Mouse (Mus musculus) stomach, embryonic 16.5 days (tissue): Measurements from ENCODE around the gene Pnliprp2. TPM values are rescaled to one million over a fixed set of nuclear protein-coding genes. Genes with fewer than 3 reads are reported as not detected.

ENCODE experiments used
- ATAC-seq: fragments of 200-750 bp; cut with Nextera tagmentation; 2 replicates; pipeline ENCODE4 v1.8.0; 2017; ENCODE audit warnings: moderate number of reproducible peaks, moderate TSS enrichment; ENCODE audit not compliant: insufficient read depth, low FRiP score
- H3K27ac ChIP-seq: fragments of 300-500 bp; sonication (generic); 2 replicates; pipeline ENCODE4 v1.5.1; 2014; ENCODE audit warnings: low read length
- H3K27me3 ChIP-seq: fragments of 300-500 bp; sonication (generic); 2 replicates; pipeline ENCODE4 v1.6.1; 2014; ENCODE audit warnings: low read length, control low read depth, mixed read lengths; ENCODE audit not compliant: control insufficient read depth, insufficient read depth
- H3K36me3 ChIP-seq: fragments of 300-500 bp; sonication (generic); 2 replicates; pipeline ENCODE4 v1.6.1; 2014; ENCODE audit warnings: low read length; ENCODE audit not compliant: control insufficient read depth, insufficient read depth
- H3K4me1 ChIP-seq: fragments of 300-500 bp; sonication (generic); 2 replicates; pipeline ENCODE4 v1.6.1; 2014; ENCODE audit warnings: low read length, control low read depth, mixed read lengths; ENCODE audit not compliant: control insufficient read depth, insufficient read depth
- H3K4me2 ChIP-seq: fragments of 300-500 bp; sonication (generic); 2 replicates; pipeline ENCODE4 v1.6.1; 2014; ENCODE audit warnings: low read depth, low read length, mixed read lengths
- H3K4me3 ChIP-seq: fragments of 300-500 bp; sonication (generic); replicated peaks from 2 replicates; pipeline ENCODE4 v1.5.1; 2014; ENCODE audit warnings: mild to moderate bottlenecking, low read length
- H3K9ac ChIP-seq: fragments of 300-500 bp; sonication (generic); 2 replicates; pipeline ENCODE4 v1.6.1; 2014; ENCODE audit warnings: low read length
- H3K9me3 ChIP-seq: fragments of 300-500 bp; sonication (generic); replicated peaks from 2 replicates; pipeline ENCODE4 v1.6.1; 2016; ENCODE audit warnings: low read length, control low read depth; ENCODE audit not compliant: control insufficient read depth
- WGBS: fragments of 180-500 bp; shearing (Covaris S2); extraction: QIAGEN DNeasy Blood & Tissue Kit; methylation state at CpG from one replicate; pipeline ENCODE4 v1.1.7; 2014; 5-methylcytosine and 5-hydroxymethylcytosine counted together
- polyA plus RNA-seq: library from polyadenylated mRNA; unstranded; fragments of >200 nt; fragmentation: Nextera tagmentation; extraction: Ambion mirVana; gene quantifications from 2 replicates; pipeline ENCODE4 v1.2.1, GENCODE M21; 2015

Gene Pnliprp2
- polyA plus RNA-seq, 1 experiment from 2014 or later: 21.9 TPM

DNA sequence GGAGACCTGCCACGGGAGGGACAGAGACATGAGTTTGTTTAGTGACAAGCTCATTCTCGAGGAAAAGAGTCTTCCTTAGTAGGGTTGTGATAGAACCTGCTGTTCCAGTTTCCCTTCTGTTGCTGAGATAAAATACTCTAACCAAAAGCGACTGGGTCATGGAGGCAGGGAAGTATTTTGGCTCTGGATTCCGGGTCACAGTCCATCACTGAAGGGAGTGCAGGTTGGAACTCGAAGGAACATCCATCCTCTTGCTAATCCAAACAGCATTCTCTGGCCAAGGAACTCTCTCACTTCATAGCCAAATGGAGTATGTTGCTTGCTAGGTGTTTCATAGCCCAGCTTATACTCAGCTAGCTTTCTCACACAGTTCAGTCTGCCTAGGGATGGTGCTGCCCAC lies 16.9 kb downstream of the Pnliprp2 start:
- H3K27ac ChIP-seq: no peak overlapping the region
- no peaks in the 10 kb centered on the region for H3K4me1 ChIP-seq
- H3K4me2 ChIP-seq: no peak overlapping the region
- H3K4me3 ChIP-seq: no peak overlapping the region
- H3K9ac ChIP-seq: no peak overlapping the region
- H3K9me3 ChIP-seq: no peaks in the 10 kb centered on the region
- H3K27me3 ChIP-seq: no peaks in the 10 kb centered on the region
- 55% methylated on average over 5 of the region's 5 CpGs for WGBS
- H3K36me3 ChIP-seq: no peaks in the 10 kb centered on the region
- no peak for ATAC-seq

GRCm38 (mm10) chr19:58781566-58781965 lies 22.0 kb downstream of the Pnliprp2 start:
- WGBS: 74% methylated on average over 4 of the region's 4 CpGs
- Histone ChIP-seq H3K9me3 (no peaks in the 10 kb centered on the region), H3K27me3 (no peaks in the 10 kb centered on the region), H3K4me2 (no peak overlapping the region), H3K4me1 (no peaks in the 10 kb centered on the region), H3K36me3 (no peaks in the 10 kb centered on the region), H3K9ac (no peak overlapping the region), H3K27ac (no peak overlapping the region), H3K4me3 (no peak overlapping the region)
- no peak for ATAC-seq

GRCm38 (mm10) chr19:58783938-58784337 lies 24.4 kb downstream of the Pnliprp2 start:
- H3K9ac ChIP-seq: no peak overlapping the region
- no peaks in the 10 kb centered on the region for H3K27me3 ChIP-seq
- H3K36me3 ChIP-seq: no peaks in the 10 kb centered on the region
- no peak for ATAC-seq
- no peak overlapping the region for H3K27ac ChIP-seq
- no peaks in the 10 kb centered on the region for H3K4me1 ChIP-seq
- no peak overlapping the region for H3K4me2 ChIP-seq
- WGBS: 49% methylated on average over 7 of the region's 7 CpGs
- H3K9me3 ChIP-seq: no peaks in the 10 kb centered on the region
- no peak overlapping the region for H3K4me3 ChIP-seq

GRCm38 (mm10) chr19:58789194-58789593 lies 29.7 kb downstream of the Pnliprp2 start:
- Histone ChIP-seq H3K27ac (no peak overlapping the region), H3K4me2 (no peak overlapping the region), H3K9me3 (no peaks in the 10 kb centered on the region), H3K27me3 (no peaks in the 10 kb centered on the region), H3K4me1 (no peaks in the 10 kb centered on the region), H3K36me3 (no peaks in the 10 kb centered on the region), H3K9ac (no peak overlapping the region), H3K4me3 (no peak overlapping the region)
- no peak for ATAC-seq
- WGBS: 72% methylated on average over 11 of the region's 11 CpGs

DNA sequence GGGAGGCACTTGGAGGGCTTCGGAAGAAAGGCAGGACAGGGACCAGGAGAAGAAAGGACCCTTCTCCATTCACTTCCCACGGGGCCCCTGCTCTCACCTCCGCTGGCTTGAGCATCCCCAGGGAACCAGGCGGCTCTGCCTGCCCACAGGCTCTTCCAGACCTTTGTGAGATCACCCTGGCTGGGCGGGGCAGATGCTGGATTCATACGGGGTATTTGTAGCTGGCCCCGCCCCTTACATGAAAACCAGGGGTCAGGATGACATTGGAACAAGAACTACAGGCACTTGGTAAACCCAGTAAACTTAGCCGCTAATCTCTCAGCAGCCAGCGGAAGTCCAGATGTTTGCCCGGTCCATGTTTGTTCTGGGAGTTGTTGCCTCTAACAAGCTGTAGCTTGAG lies 34.8 kb downstream of the Pnliprp2 start, which contains the start of gene 1700019N19Rik:
Gene 1700019N19Rik (minus strand): TSS at position 178 of the 400 bp plus-strand sequence.
- ATAC-seq: peak; percentile 21; the same call in 1 of the 2 replicates

DNA sequence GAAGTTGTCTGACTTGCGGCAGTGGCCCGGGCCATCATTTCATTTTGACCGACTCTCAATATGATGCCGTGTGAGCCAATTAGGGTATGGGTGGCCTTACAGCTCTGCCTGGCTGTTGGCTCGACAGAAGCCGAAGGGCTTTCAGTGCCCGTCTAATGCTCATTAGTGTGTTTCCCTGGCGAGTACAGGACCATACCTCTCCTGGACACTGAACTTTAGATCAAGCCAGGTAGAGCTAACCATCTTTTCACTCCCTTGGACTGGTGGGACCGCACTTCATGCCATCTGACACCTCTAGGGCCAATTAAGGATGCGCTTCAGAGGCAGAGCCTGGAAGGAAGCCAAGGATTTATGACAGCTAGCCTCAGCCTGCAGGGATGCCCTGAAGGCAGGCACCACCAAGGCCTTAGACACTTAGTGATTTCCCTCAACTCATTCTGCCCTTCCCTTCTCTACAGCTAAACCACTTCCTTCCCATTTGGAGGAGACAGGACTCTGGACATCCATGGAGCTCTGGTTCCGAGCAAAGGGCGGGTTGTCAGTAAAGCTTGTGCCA lies 35.7 kb downstream of the Pnliprp2 start:
- Histone ChIP-seq H3K4me2 (no peak overlapping the region), H3K27ac (no peak overlapping the region), H3K4me1 (no peaks in the 10 kb centered on the region), H3K9ac (no peak overlapping the region), H3K9me3 (no peaks in the 10 kb centered on the region), H3K36me3 (no peaks in the 10 kb centered on the region), H3K27me3 (no peaks in the 10 kb centered on the region), H3K4me3 (no peak overlapping the region)
- no peak for ATAC-seq
- 77% methylated on average over 12 of the region's 12 CpGs for WGBS

More for the DNA sequence above, 34.8 kb downstream of the Pnliprp2 start, which contains the start of gene 1700019N19Rik:
- no peaks in the 10 kb centered on the region for H3K9me3 ChIP-seq
- no peak within 1 kb of the TSS for H3K9ac ChIP-seq
- 38% methylated on average over 10 of the region's 10 CpGs for WGBS
- H3K4me3 ChIP-seq: no peak within 1 kb of the TSS
- no peaks in the 10 kb centered on the region for H3K36me3 ChIP-seq
- no peak within 1 kb of the TSS for H3K4me2 ChIP-seq
- H3K4me1 ChIP-seq: no peaks in the 10 kb centered on the region
- no peak within 1 kb of the TSS for H3K27ac ChIP-seq
- no peaks in the 10 kb centered on the region for H3K27me3 ChIP-seq

GRCm38 (mm10) chr19:58805191-58805779 lies 45.8 kb downstream of the Pnliprp2 start:
- no peak for ATAC-seq
- no peak overlapping the region for H3K27ac ChIP-seq

GRCm38 (mm10) chr19:58806364-58806763 lies 46.8 kb downstream of the Pnliprp2 start:
- peak; percentile 37; the same call in 1 of the 2 replicates for ATAC-seq
- 4% methylated on average over 3 of the region's 3 CpGs for WGBS

More at GRCm38 (mm10) chr19:58805191-58805779, 45.8 kb downstream of the Pnliprp2 start:
- H3K9ac ChIP-seq: no peak overlapping the region
- H3K4me1 ChIP-seq: no peaks in the 10 kb centered on the region
- H3K4me3 ChIP-seq: no peak overlapping the region
- H3K9me3 ChIP-seq: no peaks in the 10 kb centered on the region; the same call in 1 of the 2 replicates
- WGBS: 88% methylated on average over 9 of the region's 9 CpGs
- H3K36me3 ChIP-seq: no peaks in the 10 kb centered on the region
- H3K4me2 ChIP-seq: no peak overlapping the region
- H3K27me3 ChIP-seq: no peaks in the 10 kb centered on the region

DNA sequence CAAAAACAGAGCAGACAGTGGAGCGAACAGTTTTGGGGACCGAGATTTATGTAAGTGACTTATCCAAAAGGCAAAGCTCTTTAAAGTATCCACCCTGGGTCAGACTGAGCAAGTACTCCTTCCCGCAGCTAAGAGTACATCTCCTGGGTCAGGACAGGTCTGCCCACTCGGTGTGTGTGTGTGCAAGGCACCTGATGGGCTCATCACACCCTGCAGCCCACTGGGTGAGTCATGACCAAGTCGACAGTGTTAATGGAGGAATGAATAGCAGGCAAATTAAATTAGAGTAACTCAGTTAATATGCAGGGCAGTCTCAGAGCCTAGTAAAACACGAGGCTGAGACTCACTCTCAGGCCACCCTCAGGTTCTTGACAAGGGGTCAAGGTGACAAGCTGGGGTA lies 49.3 kb downstream of the Pnliprp2 start:
- H3K4me2 ChIP-seq: no peak overlapping the region
- H3K4me1 ChIP-seq: no peaks in the 10 kb centered on the region
- WGBS: 79% methylated on average over 6 of the region's 6 CpGs
- ATAC-seq: no peak
- H3K27ac ChIP-seq: no peak overlapping the region
- no peak overlapping the region for H3K9ac ChIP-seq
- no peaks in the 10 kb centered on the region for H3K27me3 ChIP-seq
- H3K9me3 ChIP-seq: no peaks in the 10 kb centered on the region; the same call in 1 of the 2 replicates
- H3K36me3 ChIP-seq: no peaks in the 10 kb centered on the region
- no peak overlapping the region for H3K4me3 ChIP-seq

More at GRCm38 (mm10) chr19:58806364-58806763, 46.8 kb downstream of the Pnliprp2 start:
- H3K9ac ChIP-seq: no peak overlapping the region
- no peaks in the 10 kb centered on the region for H3K4me1 ChIP-seq
- H3K36me3 ChIP-seq: no peaks in the 10 kb centered on the region
- H3K27me3 ChIP-seq: no peaks in the 10 kb centered on the region
- no peak overlapping the region for H3K4me3 ChIP-seq
- H3K4me2 ChIP-seq: no peak overlapping the region
- no peaks in the 10 kb centered on the region; the same call in 1 of the 2 replicates for H3K9me3 ChIP-seq
- H3K27ac ChIP-seq: no peak overlapping the region
